Mouse (Mus musculus) R1 (cell line): ENCODE data around the gene Pdcd6ip.
"Not testable (repeated sequence)": the region's sequence is repeated elsewhere in the genome, so short reads cannot be mapped to it uniquely, and the experiment has no call there.

Experiments used
- DNase-seq: peaks from one replicate; pipeline ENCODE4 v3.0.0-alpha.2; 2018; ENCODE audit warnings: low read depth, low spot score

Pdcd6ip gene

DNA sequence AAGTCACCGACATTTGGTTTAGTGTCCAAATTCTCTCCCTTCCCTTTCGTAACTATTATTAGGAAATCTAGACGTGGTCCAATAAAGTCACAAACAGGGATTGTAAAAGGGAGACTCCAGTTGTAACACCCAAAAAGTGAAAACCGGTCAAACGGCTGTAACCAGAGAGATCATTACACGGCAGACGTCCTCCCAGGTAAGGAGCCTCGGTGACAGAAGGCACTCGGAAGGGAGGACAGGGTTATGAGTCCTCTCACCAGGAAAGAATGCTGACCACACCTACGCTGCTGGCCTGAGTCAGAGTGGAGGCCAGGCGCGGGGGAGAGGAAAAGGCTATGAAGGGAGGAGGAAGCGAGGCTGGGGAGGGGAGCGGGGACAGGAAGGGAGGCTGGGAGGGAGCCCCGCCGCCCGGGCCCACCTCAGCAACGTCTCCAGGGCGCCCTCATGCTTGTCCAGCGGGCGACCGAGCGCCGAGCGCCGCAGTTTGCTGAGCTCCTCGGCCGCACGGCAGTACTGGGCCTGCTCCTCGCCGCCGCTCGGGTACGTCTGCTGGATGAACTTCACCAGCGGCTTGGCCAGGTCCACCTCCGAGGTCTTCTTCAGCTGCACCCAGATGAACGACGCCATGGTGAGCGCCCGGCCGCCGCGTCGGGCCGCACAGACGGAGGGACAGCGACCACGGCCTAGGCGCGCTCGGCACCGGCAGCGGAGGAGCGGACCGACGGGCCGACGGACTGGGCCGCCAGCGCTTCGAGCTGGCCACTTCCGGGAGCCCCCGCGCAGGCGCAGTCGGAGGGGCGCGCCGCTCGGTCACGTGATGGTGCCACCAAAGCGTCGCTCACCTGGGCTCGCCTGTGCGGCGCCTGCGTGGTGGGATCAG is at the start of gene Pdcd6ip:
Gene Pdcd6ip, minus strand, starts transcription at position 779 of the 880 bp plus-strand sequence.
- DNase-seq: peak; percentile 75

DNA sequence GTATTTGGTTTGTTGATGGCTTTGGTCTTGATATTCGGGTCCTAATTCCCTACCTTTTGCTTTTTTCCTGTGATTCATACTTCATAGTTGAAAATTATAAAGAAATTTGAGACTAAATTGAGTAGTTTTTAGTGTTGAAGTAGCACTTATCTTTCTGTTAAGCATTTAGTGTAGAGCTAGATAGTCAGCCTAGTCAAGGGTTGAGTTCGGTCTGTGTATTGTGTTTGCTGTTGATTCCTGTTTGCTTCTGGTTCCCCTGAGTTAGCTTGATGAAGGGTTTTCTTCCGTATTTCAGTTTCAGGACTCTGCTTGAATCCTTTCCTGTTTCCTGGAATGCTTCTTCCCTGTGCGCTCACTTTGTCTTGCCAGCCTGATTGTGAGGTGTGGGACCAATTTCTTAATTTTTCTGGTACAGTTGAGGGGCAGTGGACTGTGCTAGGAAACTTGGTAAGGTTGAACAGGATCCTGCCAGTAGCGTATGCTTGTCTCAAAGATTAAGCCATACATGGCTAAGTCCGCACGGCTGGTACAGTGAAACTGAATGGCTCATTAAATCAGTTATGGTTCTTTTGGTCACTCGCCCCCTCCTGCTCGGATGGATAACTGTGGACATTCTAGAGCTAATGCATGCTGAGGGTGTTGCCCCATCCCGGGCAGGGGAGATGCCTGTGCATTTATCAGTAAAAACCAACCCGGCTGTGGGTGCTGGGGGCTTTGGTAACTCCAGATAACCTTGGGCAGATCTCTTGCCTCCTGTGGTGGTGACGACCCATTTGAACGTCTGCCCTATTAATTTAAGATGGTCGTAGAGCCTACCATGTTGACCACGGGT is 48.0 kb upstream of the Pdcd6ip start:
- no peak for DNase-seq

- DNase-seq: no peak
Measured at GRCm38 (mm10) chr9:113749356-113749755, 41.3 kb upstream of the Pdcd6ip start.

DNA sequence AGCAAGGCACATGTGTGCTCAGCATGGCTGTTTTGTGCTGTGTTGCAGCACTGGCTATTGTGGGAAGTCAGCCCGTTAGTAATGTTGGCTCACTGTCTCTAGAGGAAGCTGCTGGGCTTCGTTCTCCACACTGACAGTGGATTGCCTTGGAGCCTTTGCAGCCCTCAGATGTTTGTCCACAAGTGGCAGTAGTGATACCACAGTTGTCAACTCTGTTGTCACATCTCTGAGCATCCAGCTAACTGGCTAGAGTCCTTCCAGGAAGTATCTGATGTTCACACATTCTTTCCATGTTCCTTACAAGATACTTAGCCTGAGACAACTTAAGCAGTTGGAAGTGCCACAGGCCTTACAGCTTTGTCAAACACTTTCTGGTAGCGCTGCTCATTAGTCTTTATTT is 35.2 kb upstream of the Pdcd6ip start:
- no peak for DNase-seq

DNA sequence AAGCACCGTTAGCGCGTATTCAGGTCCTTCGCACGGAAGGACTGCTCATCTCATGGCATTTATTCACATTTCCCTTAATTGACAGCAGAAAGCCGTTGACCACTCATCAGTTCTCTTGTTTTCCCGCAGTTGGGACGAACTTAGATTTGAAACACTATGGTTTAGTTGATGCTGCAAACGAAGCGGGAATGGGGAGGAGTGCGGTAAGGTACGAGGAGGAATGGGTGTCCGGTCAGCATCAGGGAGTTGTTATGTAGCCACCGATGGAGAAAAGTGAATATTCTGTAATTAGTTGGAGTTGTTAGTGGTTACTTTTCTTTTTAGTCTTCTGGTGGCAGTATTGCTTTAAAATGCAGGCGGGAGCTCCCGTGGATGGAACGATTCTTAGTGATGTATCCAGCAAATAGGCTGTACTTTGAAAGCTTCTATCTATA is 34.3 kb upstream of the Pdcd6ip start:
- DNase-seq: no peak

GRCm38 (mm10) chr9:113741637-113742137 is 33.6 kb upstream of the Pdcd6ip start:
- DNase-seq: peak; percentile 72

DNA sequence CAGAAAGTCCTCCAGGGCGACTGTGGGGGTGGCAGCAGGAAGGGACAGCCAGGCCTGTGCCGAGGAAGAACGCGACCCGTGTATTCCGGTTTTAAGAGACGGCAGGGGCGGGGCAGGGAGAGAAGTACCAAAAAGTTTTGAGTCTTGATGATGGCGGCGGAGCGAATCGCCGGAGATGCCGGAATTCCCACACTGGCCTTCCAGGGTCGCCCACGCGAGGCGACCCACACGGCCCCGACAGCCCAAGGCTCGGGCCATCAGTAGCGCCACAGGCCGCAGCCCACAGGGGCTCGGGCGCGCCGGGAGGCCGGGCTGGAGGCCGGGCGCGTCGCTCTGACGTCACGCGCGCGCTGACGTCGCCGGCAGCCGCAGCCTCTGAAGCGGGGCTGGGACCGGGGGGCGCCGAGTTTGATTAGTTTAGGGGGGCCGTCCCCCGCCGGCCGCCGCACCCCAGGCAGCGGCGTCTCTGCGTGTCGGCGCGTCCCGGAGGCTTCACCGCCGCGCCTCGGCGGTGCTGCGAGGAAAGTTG is 33.1 kb upstream of the Pdcd6ip start, which contains the start of gene Clasp2:
Gene Clasp2, plus strand, starts transcription at position 366 of the 529 bp plus-strand sequence.
- peak; percentile 79 for DNase-seq

DNA sequence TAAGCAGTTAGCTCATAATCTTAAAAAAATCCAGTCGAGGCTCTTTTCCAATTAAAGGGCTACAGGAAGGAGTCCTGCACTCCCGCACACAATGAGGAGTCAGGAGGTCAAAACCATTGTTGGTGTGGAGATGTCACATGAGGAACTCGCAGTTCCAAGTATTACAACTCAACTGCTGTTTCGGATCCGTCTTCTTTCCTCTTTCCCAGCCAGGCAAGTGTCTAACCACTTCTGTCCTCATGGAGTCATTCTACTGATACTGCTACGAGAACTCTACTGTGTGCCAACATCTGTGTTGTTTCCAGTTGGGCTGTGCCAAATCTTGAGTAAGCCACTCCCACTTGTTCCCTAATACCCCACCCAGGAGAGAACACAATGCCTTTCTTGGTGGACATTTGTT is 30.9 kb upstream of the Pdcd6ip start:
- DNase-seq: no peak

DNA sequence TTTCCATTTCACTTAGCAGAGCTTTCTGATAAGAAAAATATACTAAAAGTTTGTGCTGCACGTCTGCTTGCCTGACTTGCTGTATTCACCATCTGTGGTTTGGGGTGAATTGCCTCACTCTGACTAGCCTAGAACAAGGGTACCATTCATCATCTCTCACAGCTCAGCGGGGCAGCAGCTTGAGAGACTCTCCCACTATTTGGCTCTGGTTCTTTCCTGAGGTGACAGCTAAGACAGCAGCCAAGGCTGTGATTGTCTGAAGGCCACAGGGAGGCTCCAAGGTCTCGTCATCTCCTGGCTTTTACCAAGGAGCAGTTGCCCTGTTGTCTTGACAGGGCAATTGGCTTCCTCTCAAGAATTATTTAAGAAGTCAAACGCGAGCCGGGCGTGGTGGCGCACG is 30.0 kb upstream of the Pdcd6ip start:
- no peak for DNase-seq

GRCm38 (mm10) chr9:113735920-113736319 is 27.9 kb upstream of the Pdcd6ip start:
- no peak for DNase-seq

- DNase-seq: no peak
Measured at GRCm38 (mm10) chr9:113731540-113731939, 23.5 kb upstream of the Pdcd6ip start.

GRCm38 (mm10) chr9:113726991-113727680 is 19.1 kb upstream of the Pdcd6ip start:
- DNase-seq: no peak

DNA sequence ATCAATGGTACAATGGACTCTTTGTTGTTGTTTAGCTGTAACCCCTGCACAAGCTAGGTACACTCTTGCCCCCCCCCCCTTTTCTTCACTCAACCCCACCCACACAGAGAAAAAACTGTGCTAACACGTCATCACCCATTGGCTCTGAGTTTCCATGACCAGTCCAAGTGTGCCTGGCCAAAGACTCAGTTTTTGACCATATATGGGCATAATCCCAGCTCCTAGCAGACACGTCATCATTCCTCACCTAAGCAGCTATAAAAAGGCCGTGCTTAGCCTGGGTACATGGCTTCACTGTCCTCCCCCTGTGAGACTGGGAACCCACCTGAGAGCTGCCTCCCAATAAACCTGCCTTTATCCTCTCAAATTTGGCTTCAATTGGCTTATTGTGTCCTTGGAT is 18.1 kb upstream of the Pdcd6ip start:
- peak; percentile 57 for DNase-seq

GRCm38 (mm10) chr9:113725609-113726008 is 17.6 kb upstream of the Pdcd6ip start:
- DNase-seq: not testable (repeated sequence)

DNA sequence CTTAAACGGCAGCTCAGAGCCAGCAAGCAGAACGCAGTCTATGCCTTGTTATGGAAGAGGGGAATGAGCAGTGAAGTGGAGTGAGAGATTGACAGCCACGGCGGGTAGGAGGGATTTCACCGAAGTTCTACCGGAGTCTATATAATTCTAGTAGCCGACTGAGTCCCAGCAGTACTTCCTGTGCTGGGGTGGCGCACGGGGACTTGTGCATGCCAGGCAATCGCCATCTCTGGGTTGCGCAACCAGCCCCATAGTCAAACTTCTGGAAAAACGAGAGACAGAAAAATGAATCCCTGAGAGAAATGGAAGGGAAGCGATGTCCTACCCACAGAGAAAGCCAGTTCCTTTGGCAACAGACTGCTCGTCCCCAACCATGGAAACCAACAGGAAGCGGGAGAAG is 16.6 kb upstream of the Pdcd6ip start:
- no peak for DNase-seq

DNA sequence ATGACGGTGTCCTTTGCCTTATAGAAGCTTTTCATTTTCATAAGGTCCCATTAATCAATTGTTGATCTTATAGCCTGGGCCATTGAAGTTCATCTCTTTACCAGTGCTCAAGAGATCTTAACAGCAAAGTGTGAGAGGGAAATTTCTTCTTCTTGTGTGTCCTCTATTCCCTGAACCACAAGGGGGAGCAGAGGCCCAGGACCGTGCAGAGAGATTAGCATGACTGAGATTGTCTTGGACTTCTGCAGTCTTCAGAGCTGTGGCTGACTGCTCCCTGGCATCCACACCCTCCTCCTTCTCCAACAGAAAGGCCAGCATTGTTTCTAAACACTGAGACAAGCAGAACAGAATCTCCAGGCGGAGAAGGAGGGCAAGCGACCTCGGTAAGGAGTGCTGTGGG is 11.0 kb upstream of the Pdcd6ip start:
- DNase-seq: peak; percentile 72

DNA sequence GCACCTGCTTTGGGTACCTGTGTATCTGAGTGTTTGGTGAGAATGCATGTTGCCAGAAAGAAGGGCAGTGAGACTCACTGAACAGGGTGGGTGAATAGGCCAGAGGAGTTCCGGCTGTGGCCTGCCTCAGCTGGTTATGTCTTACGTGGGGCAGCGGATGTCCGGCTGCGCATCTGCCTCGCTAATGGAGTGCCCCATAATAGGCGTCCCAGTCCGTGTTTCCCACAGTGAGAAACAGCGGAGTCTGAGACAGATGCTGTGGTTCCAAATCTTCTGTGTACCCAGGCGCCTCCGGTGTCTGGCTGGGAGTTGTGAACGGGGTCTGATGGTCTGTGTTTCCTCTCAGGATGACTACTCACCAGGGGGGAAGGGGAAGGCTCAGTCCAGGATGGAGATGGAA is 2.8 kb upstream of the Pdcd6ip start:
- peak; percentile 40 for DNase-seq

DNA sequence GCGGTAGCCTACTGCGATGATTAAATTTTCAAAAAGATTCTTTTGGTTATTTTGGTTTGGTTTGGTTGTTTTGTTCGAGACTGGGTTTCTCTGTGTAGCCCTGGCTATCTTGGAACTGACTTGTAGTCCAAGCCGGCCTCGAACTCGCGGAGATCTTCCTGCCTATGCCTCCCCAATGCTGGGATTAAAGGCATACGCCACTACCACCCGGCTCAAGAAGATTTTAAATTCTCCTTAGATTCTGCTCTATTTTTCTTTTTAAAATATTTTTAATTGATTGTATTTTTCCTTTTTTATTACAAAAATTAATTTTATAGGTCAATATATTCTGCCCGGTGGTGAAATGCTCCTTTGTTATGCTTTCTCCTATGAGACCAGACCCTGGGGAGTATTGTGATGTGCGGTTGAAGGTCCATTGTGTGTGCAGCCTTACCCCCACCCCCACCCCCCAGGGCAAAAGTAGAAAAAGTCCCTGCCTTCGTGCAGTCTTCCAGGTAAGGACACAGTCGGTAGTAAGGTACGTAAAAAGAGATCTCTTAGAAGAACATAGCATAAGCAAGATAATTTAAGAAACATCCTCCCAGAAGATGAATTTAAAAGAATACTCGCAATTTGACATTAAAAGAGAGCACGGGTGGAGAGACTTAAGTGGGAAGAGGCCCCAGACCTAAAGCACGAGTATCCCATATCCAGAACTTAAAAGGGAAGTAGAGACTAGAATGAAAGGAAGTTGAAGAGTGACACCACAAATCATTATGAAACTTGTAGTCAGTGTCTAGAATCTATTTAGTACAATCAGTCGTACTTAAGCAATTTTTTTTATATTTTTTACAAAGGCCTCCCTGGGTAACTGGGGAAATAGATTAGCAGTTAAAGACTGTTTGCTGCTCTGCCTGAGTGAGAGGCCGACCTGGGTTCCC is 562 bp upstream of the Pdcd6ip start:
- no peak for DNase-seq

GRCm38 (mm10) chr9:113706841-113707240 is 1.2 kb downstream of the Pdcd6ip start:
- DNase-seq: no peak

- DNase-seq: no peak
Measured at GRCm38 (mm10) chr9:113706108-113706507, 2.0 kb downstream of the Pdcd6ip start.
